Mouse (Mus musculus): ENCODE measurements around the gene Dyrk4. TPM values are rescaled to one million over a fixed set of nuclear protein-coding genes. Genes with fewer than 3 reads are reported as not detected.

The Dyrk4 gene
- total and polyA plus RNA-seq, 3 experiments, result 0.08 TPM; not detected in 2

DNA sequence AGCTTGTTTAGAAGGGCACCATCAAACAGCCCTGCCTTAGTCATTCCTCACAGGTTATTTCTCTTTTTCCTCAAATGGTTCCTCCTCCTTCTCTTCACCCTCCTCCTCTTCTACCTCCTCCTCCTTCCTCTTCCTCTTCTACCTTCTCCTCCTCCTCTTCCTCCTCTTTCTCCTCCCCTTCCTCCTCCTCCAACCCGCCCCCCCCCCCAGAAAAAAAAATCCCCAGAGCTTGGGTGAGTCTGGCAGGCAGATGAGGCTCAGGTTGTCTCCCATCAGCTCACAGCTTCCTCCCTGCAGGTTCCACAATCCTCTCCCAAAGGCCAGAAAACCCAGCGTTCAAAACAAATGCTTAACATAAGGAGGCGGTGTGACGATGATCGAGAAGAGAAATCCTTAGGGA, 14.3 kb downstream of the Dyrk4 start:
- TF ChIP-seq POLR2A (IDR thresholded peaks at IDR 0.05; ENCODE audit: control insufficient read depth in 1 of 2, insufficient read depth in 1 of 2, low read depth in 1 of 2, low read length in 2 of 2, poor library complexity in 1 of 2), result no peak
- TF ChIP-seq TBP (IDR thresholded peaks at IDR 0.05; ENCODE audit: low read depth, low read length), result no peak
- no peak for TF ChIP-seq UBTF (IDR thresholded peaks at IDR 0.05; ENCODE audit: borderline replicate concordance, insufficient read depth, low read depth, low read length)
- H3K4me3 ChIP-seq (ENCODE audit: control insufficient read depth in 1 of 2, insufficient read depth in 1 of 2, low read depth in 2 of 2, low read length in 2 of 2), result no peak overlapping the region
- no peak for DNase-seq (ENCODE audit: low read depth, low spot score)

DNA sequence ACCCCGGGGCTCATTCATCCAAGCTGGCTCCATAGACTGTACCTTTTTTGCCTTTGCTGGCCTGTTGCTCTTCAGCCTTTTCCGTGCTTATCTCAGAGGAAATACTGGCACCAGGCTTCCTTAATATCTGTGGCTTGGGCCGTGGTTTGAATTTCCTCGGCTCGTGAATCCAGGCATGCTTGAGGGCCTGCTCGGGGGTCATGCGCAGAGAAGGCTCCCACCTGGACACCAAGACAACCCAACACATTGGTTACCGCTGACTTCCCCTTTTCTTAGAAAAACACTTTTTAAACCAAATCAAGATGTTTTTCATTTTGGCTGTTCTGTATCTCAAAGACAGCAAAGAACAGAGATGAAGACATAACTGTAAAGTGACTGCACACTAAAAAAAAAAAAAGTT, 44.5 kb downstream of the Dyrk4 start:
- Histone ChIP-seq H3K79me2 (ENCODE audit: control insufficient read depth, insufficient read depth, low read length, poor library complexity) (no peaks in the 10 kb centered on the region), H3K27me3 (ENCODE audit: control insufficient read depth in 1 of 2, insufficient read depth in 2 of 2, low read length in 2 of 2) (no peaks in the 10 kb centered on the region)

More for the DNA sequence above, 14.3 kb downstream of the Dyrk4 start:
- Histone ChIP-seq H3K4me1 (ENCODE audit: control insufficient read depth in 1 of 2, insufficient read depth in 2 of 2, low read length in 2 of 2) (no peaks in the 10 kb centered on the region), H3K9me3 (replicated peaks; ENCODE audit: insufficient read depth, low read length) (no peaks in the 10 kb centered on the region), H3K9ac (ENCODE audit: control insufficient read depth, low read depth, low read length, poor library complexity, severe bottlenecking) (no peak overlapping the region), H3K27ac (ENCODE audit: control insufficient read depth, low read depth, low read length) (no peak overlapping the region), H3K36me3 (ENCODE audit: control insufficient read depth in 1 of 2, insufficient read depth in 2 of 2, low read length in 2 of 2) (no peaks in the 10 kb centered on the region), H3K79me2 (ENCODE audit: control insufficient read depth, insufficient read depth, low read length, poor library complexity) (no peaks in the 10 kb centered on the region), H3K27me3 (ENCODE audit: control insufficient read depth in 1 of 2, insufficient read depth in 2 of 2, low read length in 2 of 2) (no peaks in the 10 kb centered on the region)

DNA sequence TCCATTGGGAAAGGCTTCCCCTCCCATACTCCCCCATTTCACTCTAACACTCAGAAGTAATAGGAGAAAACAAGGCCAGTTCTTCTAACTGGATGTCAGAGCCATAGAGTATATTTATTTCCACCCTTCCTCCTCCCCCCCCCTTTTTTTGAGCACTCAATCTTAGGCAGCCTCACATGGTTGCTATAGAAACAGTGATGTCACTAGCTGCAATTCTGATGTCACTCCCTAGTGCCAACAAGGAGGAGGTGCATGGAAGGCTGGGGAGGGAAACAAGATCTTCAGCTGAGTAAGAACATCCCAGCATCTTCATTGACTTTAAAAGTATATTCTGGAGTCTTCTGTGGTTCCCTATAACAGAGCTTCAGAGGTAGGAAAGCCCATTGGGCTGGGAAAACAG, 68.8 kb downstream of the Dyrk4 start, which contains the start of gene Akap3:
Akap3 (plus strand) TSS at position 218 of the 400 bp plus-strand sequence.
- Histone ChIP-seq H3K36me3 (ENCODE audit: control insufficient read depth in 1 of 2, insufficient read depth in 2 of 2, low read length in 2 of 2) (peaks cover 0 to 9% of the 10 kb centered on the region in 2 experiments; a peak in 2 of 4 replicates), H3K79me2 (ENCODE audit: control insufficient read depth, insufficient read depth, low read length, poor library complexity) (peaks cover 9% of the 10 kb centered on the region), H3K27me3 (ENCODE audit: control insufficient read depth in 1 of 2, insufficient read depth in 2 of 2, low read length in 2 of 2) (0 out of 4 replicates have a peak, but pooled peaks cover 0 to 2% of the 10 kb centered on the region in 2 experiments), H3K9me3 (replicated peaks; ENCODE audit: insufficient read depth, low read length) (no peaks in the 10 kb centered on the region), H3K9ac (ENCODE audit: control insufficient read depth, low read depth, low read length, poor library complexity, severe bottlenecking) (no peak within 1 kb of the TSS), H3K4me1 (ENCODE audit: control insufficient read depth in 1 of 2, insufficient read depth in 2 of 2, low read length in 2 of 2) (peaks cover 2 to 9% of the 10 kb centered on the region in 2 experiments; a peak in 2 of 4 replicates), H3K4me3 (ENCODE audit: control insufficient read depth in 1 of 2, insufficient read depth in 1 of 2, low read depth in 2 of 2, low read length in 2 of 2) (no peak within 1 kb of the TSS), H3K27ac (ENCODE audit: control insufficient read depth, low read depth, low read length) (no peak within 1 kb of the TSS)
- TF ChIP-seq ZKSCAN1 (IDR thresholded peaks at IDR 0.05; ENCODE audit: low read depth, low read length) (no peak), NRF1 (IDR thresholded peaks at IDR 0.05; ENCODE audit: insufficient read depth, low read depth, low read length, poor library complexity, severe bottlenecking) (no peak), USF1 (IDR thresholded peaks at IDR 0.05; ENCODE audit: low read depth, low read length) (no peak), JUND (IDR thresholded peaks at IDR 0.05; ENCODE audit: low read depth, low read length) (no peak)
- no peak for DNase-seq (ENCODE audit: low read depth, low spot score)

More for the DNA sequence above, 44.5 kb downstream of the Dyrk4 start:
- no peak for DNase-seq (ENCODE audit: low read depth, low spot score)
- TF ChIP-seq MAZ (IDR thresholded peaks at IDR 0.05; ENCODE audit: low read depth, low read length), result no peak
- no peak for TF ChIP-seq ETS1 (IDR thresholded peaks at IDR 0.05; ENCODE audit: low read depth, low read length)
- TF ChIP-seq JUND (IDR thresholded peaks at IDR 0.05; ENCODE audit: low read depth, low read length), result no peak
- H3K9me3 ChIP-seq (replicated peaks; ENCODE audit: insufficient read depth, low read length), result no peaks in the 10 kb centered on the region
- no peaks in the 10 kb centered on the region for H3K36me3 ChIP-seq (ENCODE audit: control insufficient read depth in 1 of 2, insufficient read depth in 2 of 2, low read length in 2 of 2)
- no peak overlapping the region for H3K27ac ChIP-seq (ENCODE audit: control insufficient read depth, low read depth, low read length)
- H3K4me3 ChIP-seq (ENCODE audit: control insufficient read depth in 1 of 2, insufficient read depth in 1 of 2, low read depth in 2 of 2, low read length in 2 of 2), result no peak overlapping the region
- no peaks in the 10 kb centered on the region for H3K4me1 ChIP-seq (ENCODE audit: control insufficient read depth in 1 of 2, insufficient read depth in 2 of 2, low read length in 2 of 2)
- no peak overlapping the region for H3K9ac ChIP-seq (ENCODE audit: control insufficient read depth, low read depth, low read length, poor library complexity, severe bottlenecking)
